Mouse (Mus musculus): Measurements from ENCODE around the gene Hist1h4i.

Hist1h4i gene

DNA sequence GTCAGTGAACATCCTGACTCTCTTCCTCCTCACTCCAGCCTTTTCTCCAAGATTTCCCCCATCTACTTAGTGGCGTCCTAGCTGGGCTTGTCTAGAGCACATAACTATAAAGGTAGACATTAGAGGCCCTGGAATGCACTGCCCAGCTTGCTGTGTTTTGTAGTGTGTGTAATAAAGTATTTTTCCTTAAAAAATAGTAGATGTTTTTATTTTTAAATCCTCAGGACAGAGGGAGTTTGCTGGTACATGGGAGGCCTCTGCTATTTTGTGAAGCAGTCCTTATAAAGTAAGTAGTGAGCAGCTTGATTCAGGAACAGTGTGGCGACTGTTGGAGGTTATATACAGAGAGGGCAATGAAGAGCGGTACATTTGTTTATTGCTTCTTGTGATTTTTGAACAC lies 32.5 kb downstream of the Hist1h4i start:
- no peak for DNase-seq (ENCODE audit: low read depth, low spot score)

DNA sequence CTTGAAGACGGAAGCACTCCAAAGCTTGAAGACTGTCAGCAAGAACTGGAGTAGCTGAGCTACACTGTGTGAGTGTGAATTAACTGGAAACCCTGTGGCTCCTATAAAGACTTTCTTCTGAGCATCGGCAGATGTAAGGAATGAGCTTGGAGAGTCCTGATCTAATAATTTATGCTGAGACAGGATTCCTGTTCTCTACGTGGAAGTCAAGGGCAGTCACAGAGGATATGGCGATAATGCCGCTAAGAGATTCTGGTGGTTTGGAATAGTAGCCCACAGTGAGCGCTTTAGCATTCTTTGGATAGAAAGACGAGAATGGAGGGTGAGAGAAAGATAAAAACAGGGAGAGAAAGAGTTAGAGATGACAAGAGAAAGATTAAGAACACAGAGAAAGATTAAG lies 33.3 kb downstream of the Hist1h4i start:
- DNase-seq (ENCODE audit: low read depth, low spot score) = no peak

DNA sequence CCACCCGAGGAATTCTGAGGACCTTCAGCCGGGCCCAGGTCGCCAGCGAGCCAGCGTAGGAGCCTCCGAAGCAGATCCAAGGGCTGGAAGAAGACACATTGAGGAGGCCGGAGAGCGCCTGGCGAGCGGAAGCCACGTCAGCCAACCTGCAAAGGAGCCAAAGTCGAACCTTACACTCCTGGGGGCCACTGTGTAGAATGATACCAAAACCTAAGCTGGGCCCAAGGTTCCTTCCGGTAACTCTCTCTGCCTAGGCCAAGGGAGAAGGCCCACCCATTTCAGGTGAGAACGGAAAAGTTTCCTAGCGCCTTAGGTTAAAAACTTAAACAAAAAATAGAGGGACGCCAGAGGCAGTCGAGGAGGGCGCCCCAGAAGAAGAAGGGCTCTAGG lies 34.0 kb downstream of the Hist1h4i start:
- no peak for DNase-seq (ENCODE audit: low read depth, low spot score)

DNA sequence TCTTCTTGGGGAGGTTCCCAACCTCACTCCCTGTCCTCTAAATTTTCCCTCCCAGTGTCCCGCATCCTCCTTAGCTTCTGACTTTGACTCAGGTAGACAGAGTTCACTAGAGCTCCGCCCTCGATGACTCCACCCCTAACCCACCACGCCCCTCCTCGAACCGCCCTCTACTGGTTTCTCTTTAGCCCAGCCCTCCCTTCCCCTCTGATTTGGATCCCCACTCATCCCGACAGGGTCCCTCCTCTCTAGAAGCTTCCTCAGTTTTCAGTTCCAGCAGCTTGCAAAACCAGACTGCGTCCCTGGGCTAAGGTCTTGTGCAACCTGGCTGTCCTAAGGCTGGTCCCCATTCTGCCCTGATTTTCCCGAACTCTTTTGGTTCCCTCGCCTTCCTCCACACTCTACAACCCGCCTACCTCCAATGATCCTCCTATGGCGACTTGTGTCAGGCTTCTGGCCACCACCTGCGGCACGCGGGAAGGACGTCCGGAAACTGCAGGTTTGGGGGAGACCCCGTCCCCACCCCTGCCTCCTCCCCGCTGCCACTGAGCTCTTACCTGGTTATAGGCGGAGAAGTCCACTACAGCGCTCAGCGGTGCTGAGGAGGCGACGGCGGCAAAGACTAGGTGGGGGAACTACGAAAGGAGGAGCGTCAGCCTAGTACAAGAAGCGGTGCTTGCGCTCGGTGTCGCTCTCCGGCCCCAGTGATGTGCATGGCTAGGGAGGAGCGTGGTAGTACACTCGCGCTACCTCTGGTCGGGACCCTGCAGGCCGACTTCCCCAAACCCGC lies 34.6 kb downstream of the Hist1h4i start:
- no peak for DNase-seq (ENCODE audit: low read depth, low spot score)

DNA sequence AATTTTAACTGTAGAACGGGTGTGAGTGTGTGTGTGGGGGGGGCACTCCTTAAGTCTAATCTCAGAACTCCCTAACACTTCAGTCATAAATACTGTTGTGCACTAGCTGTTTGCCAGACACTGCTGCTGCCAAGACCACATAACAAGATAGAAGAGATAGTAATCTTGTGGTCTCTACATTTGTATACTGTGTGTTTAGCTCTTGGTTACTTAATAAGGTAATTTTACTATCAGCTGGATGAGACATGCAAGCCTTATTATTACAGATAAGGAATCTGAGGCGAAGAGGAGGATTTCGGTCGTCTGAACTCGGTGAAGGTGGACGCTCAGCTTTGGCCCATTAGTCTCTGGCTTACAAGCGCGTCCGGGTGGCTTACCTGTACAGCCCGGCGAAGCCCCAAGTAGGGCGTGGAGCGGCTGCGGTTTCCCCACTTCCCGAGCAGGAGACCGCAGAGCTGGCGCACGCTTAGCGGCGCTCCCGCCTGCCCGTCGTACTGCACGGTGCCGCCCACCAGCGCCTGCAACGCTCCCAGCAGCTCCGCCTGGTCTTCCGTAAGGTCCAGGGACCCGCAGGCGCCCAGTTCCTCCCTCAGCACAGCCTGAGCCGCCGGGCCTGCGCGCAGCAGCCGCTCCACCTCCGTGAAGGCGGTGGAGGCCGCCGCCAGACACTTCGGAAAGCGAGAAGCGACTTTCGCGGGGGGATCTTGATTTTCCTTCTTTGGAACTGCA lies 35.4 kb downstream of the Hist1h4i start:
- no peak for DNase-seq (ENCODE audit: low read depth, low spot score)

DNA sequence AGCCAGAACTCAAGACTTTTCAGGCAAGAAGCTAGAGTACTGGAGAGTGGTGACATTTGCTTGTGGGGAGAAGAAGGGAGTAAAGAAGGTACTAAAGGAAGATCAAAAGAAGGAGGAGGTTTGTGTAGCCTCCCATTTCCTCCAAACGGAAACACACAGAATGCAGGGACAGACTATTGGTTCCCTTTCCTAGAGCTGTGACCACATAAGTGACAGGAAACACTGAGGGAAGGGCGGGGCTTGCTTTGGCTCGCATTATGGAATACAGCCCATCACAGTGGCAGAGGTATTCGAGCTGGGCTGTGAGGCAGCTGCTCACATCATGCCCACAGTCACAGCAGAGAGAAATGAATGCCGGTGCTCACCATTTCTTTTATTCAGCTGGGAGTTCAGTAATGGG lies 39.3 kb downstream of the Hist1h4i start:
- no peak for DNase-seq (ENCODE audit: low read depth, low spot score)

DNA sequence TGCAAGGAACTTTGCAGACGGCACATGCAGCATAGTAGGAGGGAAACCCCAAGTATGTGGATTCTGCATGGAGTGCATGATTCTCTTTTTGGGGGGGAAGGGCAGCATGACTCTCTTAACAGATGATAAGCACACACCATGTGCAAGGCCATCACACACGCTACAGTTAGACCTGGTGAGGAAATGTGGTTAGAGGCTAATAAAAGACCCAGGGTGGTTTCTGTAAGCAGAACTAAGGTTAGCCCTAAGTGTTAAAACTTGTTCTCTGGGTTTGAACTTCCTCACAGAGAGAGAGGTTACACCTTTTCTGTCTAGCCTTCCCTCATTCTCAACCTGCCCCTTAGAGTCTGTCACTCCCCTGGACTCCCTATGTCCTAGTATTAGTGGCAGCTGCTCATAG lies 39.8 kb downstream of the Hist1h4i start:
- no peak for DNase-seq (ENCODE audit: low read depth, low spot score)

DNA sequence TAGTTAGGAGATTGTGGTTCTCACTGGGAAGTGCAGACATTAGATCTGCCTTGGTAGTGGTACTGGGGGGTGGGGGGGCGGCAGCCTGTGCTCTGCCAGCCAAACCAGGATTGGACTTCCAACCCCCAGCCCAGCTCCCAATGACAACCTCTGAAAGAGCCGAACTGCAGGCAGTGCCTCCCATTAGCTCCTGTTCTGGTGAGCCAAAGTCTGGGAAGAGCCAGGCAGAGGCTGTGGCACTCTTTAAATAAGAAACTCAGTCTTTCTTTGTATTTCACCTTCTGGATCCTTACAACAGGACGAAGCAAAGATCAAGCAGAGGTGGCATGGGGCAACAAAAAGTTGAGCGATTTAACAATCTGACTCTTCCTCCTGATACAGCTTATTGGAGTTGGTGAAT lies 42.0 kb downstream of the Hist1h4i start:
- no peak for DNase-seq (ENCODE audit: low read depth, low spot score)

DNA sequence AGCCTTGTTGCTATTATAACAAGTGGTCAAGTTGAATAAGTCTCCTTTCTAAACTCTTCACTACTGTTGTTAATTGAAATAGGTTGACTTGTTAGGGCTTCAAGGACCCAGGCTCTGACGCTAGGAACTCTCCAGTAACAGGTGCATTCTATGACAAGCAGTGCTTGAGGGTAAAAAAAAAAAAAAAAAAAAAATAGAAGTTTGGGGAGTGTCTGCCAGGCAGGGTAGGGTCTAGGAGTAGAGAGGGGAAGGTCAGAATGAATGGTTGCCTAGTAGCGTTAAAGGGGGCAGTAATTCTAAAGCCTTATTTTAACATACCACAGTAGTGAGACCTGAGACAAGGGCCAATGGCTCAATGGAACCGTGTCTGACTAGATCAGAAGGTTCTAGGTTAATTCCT lies 42.8 kb downstream of the Hist1h4i start:
- no peak for DNase-seq (ENCODE audit: low read depth, low spot score)

DNA sequence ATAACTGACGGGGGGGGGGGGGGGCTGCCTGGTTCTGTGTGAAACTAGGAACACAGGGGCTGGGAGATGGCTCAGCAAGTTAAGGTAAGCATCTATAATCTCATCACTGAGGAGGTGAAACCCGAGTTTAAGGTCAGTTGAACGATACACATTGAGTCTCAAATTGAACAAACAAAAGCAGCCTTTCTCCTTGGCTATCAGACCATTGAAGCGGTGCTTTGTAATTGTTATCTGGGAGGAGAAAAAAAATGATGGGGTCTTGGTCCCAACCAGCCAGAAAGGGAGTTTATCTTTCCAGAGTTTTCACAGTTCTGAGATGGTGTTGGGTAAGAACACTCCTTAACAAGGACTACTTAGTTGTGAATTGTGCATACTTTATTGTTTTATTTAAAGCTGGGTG lies 43.3 kb downstream of the Hist1h4i start:
- DNase-seq (ENCODE audit: low read depth, low spot score) = no peak

DNA sequence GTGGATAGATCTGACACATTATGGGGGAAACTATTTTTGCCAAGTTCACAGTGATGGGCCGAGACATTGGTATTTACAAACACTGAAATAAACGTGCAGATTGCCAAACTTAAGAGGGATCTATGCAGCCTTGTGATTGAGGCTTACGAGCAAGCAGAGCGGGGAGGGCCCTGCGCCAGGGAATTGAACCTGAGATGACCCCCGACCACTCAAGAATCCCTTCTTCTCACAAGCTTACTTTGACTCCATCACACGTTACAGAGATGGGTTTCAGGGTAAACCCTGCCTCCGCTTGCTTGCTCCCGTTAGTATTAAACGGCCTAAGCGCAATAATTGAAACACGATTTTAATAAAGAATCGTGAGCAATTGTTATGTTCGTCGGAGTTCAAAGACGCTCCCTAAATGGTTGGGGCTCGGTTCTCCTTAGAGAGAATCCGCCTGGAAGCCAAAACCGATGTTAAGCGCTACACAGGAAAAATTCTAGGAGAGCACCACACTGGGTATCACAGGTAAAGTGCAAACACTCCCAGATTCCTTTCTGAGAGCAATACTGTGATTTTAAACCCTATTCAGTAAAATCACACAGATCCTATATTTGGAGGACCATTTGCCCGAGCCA lies 43.9 kb downstream of the Hist1h4i start:
- DNase-seq (ENCODE audit: low read depth, low spot score) = no peak

DNA sequence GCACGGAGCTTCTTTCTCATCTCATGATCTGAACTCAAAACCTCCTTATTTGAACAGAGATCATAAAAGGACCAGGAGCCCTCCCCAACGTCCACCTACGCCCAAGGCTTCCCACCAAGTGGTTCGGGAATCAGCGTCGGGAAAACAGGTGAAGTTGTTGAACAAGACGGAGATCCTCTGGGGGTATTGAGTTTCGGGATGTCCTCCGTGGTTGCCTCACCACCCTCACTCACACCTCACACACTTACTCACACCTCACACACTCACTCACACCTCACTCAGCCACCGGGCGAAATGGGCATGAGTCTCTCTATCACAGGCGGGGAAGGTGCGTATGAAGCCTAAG lies 44.3 kb downstream of the Hist1h4i start:
- no peak for DNase-seq (ENCODE audit: low read depth, low spot score)

DNA sequence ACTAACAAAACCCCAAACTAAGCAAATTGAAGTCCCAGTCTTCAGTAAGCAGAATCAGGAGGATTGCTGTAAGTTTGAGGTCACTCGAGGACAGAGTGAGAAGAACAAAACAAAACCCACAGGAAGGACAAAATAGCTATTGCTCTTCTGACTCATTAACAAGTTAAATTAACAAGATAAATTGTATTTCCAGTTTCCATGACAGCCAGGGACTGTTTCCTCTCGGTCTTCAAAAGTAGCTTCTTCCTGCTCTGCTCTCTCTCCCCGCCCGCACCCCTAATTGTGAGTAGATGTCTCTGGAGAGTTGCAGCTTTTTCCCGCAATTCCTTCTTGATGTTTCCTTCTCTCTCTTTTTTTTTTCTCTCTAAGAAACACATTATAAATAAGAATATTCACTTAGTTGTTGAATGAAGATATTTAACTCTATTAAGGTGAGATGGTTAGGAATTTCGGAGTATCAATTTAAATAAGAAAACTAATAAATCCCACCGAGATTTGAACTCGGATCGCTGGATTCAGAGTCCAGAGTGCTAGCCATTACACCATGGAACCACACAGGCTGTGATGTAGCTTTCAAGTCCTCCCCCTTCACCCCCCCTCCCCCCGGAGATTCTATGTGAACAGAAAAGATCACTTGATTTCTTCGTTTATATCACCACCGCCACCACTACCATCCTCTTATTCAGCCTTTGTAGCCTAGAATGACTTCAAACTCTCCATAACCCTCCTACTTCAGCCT lies 44.9 kb downstream of the Hist1h4i start:
- no peak for DNase-seq (ENCODE audit: low read depth, low spot score)

DNA sequence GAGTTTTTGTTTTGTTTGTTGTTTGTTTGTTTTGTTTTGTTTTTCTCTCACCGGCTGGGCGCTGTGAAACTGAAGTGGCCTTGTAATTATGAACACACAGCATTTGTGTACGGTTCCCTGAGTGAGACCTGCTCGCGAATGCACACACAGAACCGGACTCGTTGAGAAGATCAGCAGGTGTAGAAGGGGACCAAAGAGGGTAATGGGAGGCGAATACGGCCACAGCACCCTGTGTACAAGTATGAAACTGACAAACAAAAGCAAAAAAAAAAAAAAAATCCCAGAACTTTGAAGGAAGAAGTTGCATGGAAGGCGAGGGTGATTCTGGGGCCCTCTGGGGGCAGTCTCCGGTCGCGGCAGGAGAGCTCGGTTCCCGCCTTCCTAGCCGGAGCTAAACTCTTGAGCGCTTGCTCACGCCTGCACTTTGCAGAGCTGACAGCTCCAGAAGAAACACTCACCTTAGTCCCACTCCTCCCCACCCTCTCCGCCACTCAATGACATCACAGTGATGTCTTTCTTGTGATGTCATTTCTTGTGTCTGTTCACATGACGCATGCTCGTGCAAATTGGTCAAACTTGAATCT lies 45.7 kb downstream of the Hist1h4i start:
- DNase-seq (ENCODE audit: low read depth, low spot score) = no peak

DNA sequence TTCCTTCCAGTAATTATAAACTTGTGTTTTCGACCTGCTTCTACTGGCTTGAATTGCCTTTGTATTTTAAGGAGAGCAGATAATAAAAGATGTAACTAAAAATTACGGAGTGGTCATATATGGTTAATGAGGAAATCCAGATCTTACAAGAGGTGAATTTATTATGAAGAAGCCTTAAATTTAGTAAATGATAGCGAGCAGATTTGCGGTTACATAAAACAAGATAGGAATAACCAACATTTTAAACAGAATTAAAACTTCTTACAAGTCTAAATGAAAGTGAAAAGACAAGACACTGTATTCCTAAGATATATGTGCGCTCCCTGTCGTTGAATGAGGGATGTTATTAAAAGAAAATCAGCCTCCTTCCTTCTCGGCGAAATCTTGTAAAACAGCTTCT lies 46.3 kb downstream of the Hist1h4i start:
- DNase-seq (ENCODE audit: low read depth, low spot score) = no peak

DNA sequence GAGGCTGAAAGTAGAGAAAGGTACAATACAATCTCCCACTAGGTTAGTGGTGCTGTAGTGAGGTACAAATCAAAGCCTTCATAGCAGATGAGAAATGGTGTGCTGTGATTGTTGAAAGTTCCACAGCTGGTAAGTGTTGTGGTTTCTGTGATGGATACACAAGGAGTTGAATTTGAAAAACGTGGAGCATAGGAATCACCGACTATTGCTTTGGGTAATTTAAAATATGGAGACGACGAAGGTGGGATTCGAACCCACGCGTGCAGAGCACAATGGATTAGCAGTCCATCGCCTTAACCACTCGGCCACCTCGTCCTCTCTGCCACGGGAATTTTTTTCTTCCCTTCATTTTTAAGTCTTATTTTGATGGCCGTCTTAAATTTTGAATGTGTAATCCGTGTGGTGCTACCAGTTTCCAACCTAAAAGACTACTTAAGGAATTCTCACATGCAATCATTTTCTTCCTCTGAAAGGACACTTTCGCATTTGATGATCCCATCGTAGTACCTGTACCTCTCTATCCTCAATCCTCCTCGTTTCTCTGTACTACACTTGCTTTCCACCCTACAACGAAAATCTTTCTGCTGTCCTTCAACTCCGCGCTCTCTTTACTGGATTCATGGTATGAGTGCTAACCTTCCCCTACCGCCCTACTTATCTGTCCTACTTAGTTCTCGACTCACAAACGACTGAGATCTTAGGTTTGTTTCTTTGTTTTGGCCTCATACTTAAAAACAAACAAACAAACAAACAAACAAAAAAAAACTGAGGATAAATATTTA lies 47.0 kb downstream of the Hist1h4i start:
- peak; percentile 80 for DNase-seq (ENCODE audit: low read depth, low spot score)

DNA sequence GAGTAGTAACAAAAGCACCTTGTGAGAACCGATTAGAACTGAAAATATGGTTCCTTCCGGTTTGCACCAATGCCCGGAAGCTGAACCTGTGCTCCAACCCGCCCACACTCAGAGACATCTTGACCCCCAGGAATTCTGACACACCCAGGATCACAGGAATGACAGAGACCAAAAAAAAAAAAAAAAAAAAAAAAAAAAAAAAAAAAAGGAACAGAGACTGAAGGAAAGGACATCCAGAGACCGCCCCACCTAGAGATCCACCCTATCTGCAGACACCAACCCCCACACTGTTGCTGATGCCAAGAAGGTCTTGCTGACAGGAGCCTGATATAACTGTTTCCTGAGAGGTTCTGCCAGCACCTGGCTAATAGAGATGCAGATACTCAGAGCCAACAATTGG lies 48.6 kb downstream of the Hist1h4i start:
- DNase-seq (ENCODE audit: low read depth, low spot score) = no peak
